Comparison of ENCODE assay signal across 19 mouse cellular contexts in the genomic region with DNA sequence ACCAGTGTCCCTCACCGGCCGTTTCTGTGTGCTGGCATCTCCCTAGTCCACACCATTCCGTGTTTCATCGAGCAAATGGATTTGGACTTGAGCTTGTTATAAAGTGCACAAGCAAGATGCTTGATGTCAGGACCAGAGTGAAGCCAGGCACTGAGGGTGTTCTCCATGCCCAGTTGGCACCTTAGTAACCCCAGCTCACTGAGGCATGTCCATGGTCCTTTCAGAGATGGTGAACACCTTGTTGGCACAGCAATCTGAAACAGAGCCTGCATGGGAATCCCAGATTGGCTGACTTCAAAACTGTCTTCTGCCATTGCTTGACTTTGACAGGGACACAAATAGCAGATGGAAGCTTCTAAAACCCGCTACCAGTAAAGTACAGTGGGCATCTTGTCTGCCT.
DNase-seq lines count a peak whose midpoint lies in the region; ATAC-seq lines count a peak whose summit lies in the region.
"Had no signal": no experiment of that assay in that cellular context is flagged by ENCODE, and none has a peak within 500 bp of the region (broad histone marks: within the 10 kb centered on the region; RNA-seq: fewer than 3 reads in every experiment).

No protein-coding gene starts in this region.

- H3K4me3 ChIP-seq in midbrain, embryonic 10.5 days, result no peak overlapping the region
- H3K4me3 ChIP-seq in midbrain, embryonic 11.5 days (ENCODE audit: low read depth, low read length), result no peak overlapping the region
- no peak overlapping the region for H3K4me3 ChIP-seq in hindbrain, embryonic 16.5 days (ENCODE audit: low read length)
- H3K4me3 ChIP-seq in neural tube, embryonic 15.5 days (replicated peaks), result no peak overlapping the region
- H3K4me3 ChIP-seq: embryonic facial prominence, embryonic 15.5 days; heart, embryonic 15.5 days; limb, embryonic 15.5 days had no signal

- peak overlapping the region; percentile 59; the same call in 1 of the 2 replicates for H3K27ac ChIP-seq in midbrain, embryonic 10.5 days (replicated peaks)
- H3K27ac ChIP-seq in midbrain, embryonic 11.5 days (ENCODE audit: low read depth, low read length), result no peak overlapping the region
- H3K27ac ChIP-seq in hindbrain, embryonic 16.5 days (ENCODE audit: low read depth, low read length), result peak overlapping the region; percentile 44
- H3K27ac ChIP-seq in neural tube, embryonic 15.5 days (replicated peaks), result peak overlapping the region; percentile 54; the same call in 1 of the 2 replicates
- H3K27ac ChIP-seq: embryonic facial prominence, embryonic 15.5 days; heart, embryonic 15.5 days; limb, embryonic 15.5 days had no signal

- peak; percentile 51 for DNase-seq in cerebellum, adult 11-12 months
- no peak for DNase-seq in midbrain, embryonic 10.5 days (ENCODE audit: low spot score)
- DNase-seq in midbrain, embryonic 11.5 days (ENCODE audit: low spot score, missing footprints), result no peak
- no peak for DNase-seq in retina, embryonic 14.5 days (ENCODE audit: low spot score)
- DNase-seq in frontal cortex, postnatal 25 days (ENCODE audit: low spot score in 2 of 2), result no peak
- DNase-seq: embryo, embryonic 11 days; heart, adult 11 months; kidney, adult 11 months; kidney, postnatal 10 days; lung, postnatal 14 days; thymus, adult 2 months had no signal

- H3K4me2 ChIP-seq in midbrain, embryonic 11.5 days, result no peak overlapping the region
- H3K4me2 ChIP-seq in hindbrain, embryonic 16.5 days (ENCODE audit: low read length), result no peak overlapping the region
- no peak overlapping the region for H3K4me2 ChIP-seq in neural tube, embryonic 15.5 days
- H3K4me2 ChIP-seq: embryonic facial prominence, embryonic 15.5 days; heart, embryonic 15.5 days; limb, embryonic 15.5 days had no signal

- 89% methylated on average over 5 of the region's 5 CpGs for WGBS in midbrain, embryonic 10.5 days
- 87% methylated on average over 5 of the region's 5 CpGs for WGBS in midbrain, embryonic 11.5 days
- 66% methylated on average over 5 of the region's 5 CpGs for WGBS in hindbrain, embryonic 16.5 days
- WGBS in neural tube, embryonic 15.5 days, result 74% methylated on average over 5 of the region's 5 CpGs

- H3K4me1 ChIP-seq in midbrain, embryonic 10.5 days, result peaks cover 20% of the 10 kb centered on the region
- peaks cover 11% of the 10 kb centered on the region for H3K4me1 ChIP-seq in midbrain, embryonic 11.5 days (ENCODE audit: control insufficient read depth, insufficient read depth, low read length)
- peaks cover 21% of the 10 kb centered on the region for H3K4me1 ChIP-seq in hindbrain, embryonic 16.5 days (ENCODE audit: control insufficient read depth, insufficient read depth, low read depth, low read length)
- H3K4me1 ChIP-seq in neural tube, embryonic 15.5 days, result peaks cover 27% of the 10 kb centered on the region

- ATAC-seq in cerebellum, adult (ENCODE audit: insufficient number of reproducible peaks, low FRiP score, low TSS enrichment), result no peak
- ATAC-seq in midbrain, embryonic 11.5 days (ENCODE audit: low FRiP score), result no peak
- no peak for ATAC-seq in hindbrain, embryonic 16.5 days
- ATAC-seq in neural tube, embryonic 15.5 days (ENCODE audit: low FRiP score), result no peak
- ATAC-seq: CD4-positive, CD25-positive, alpha-beta regulatory T cell, adult 4 months had no signal

- no peak overlapping the region for H3K9ac ChIP-seq in midbrain, embryonic 11.5 days (ENCODE audit: low read length)
- no peak overlapping the region for H3K9ac ChIP-seq in hindbrain, embryonic 16.5 days (ENCODE audit: low read depth, low read length)
- no peak overlapping the region for H3K9ac ChIP-seq in neural tube, embryonic 15.5 days (replicated peaks)
- H3K9ac ChIP-seq: embryonic facial prominence, embryonic 15.5 days; heart, embryonic 15.5 days; limb, embryonic 15.5 days had no signal

- H3K36me3 ChIP-seq in midbrain, embryonic 10.5 days, result no peaks in the 10 kb centered on the region
- no peaks in the 10 kb centered on the region for H3K36me3 ChIP-seq in midbrain, embryonic 11.5 days (ENCODE audit: control insufficient read depth, insufficient read depth, low read length)
- H3K36me3 ChIP-seq in hindbrain, embryonic 16.5 days (ENCODE audit: control insufficient read depth, insufficient read depth, low read length), result no peaks in the 10 kb centered on the region
- H3K36me3 ChIP-seq in neural tube, embryonic 15.5 days, result no peaks in the 10 kb centered on the region
- H3K36me3 ChIP-seq: embryonic facial prominence, embryonic 15.5 days; G1E; heart, embryonic 15.5 days; limb, embryonic 15.5 days had no signal

- H3K9me3 ChIP-seq in midbrain, embryonic 10.5 days (replicated peaks), result no peaks in the 10 kb centered on the region
- no peaks in the 10 kb centered on the region for H3K9me3 ChIP-seq in midbrain, embryonic 11.5 days (ENCODE audit: control insufficient read depth, low read length)
- H3K9me3 ChIP-seq in hindbrain, embryonic 16.5 days (ENCODE audit: control insufficient read depth, low read length), result no peaks in the 10 kb centered on the region
- H3K9me3 ChIP-seq in neural tube, embryonic 15.5 days (replicated peaks), result no peaks in the 10 kb centered on the region
- H3K9me3 ChIP-seq: embryonic facial prominence, embryonic 15.5 days; heart, embryonic 15.5 days; limb, embryonic 15.5 days had no signal

- H3K27me3 ChIP-seq in midbrain, embryonic 10.5 days (ENCODE audit: low read depth, poor library complexity, severe bottlenecking), result no peaks in the 10 kb centered on the region; the same call in 1 of the 2 replicates
- H3K27me3 ChIP-seq in midbrain, embryonic 11.5 days (ENCODE audit: control insufficient read depth, insufficient read depth, low read length), result no peaks in the 10 kb centered on the region
- no peaks in the 10 kb centered on the region for H3K27me3 ChIP-seq in hindbrain, embryonic 16.5 days (replicated peaks; ENCODE audit: control insufficient read depth, insufficient read depth, low read length)
- no peaks in the 10 kb centered on the region for H3K27me3 ChIP-seq in neural tube, embryonic 15.5 days (replicated peaks)
- H3K27me3 ChIP-seq: embryonic facial prominence, embryonic 15.5 days; limb, embryonic 15.5 days had no signal
